Mouse (Mus musculus) liver, embryonic 12.5 days (tissue): ENCODE measurements around the gene Tnfsf10. TPM values are rescaled to one million over a fixed set of nuclear protein-coding genes. Genes with fewer than 3 reads are reported as not detected.
"Not testable (repeated sequence)": the region's sequence is repeated elsewhere in the genome, so short reads cannot be mapped to it uniquely, and the experiment has no call there.

Source experiments
- ATAC-seq: fragments of 200-750 bp; cut with Nextera tagmentation; 2 replicates; pipeline ENCODE4 v1.8.0; 2017; ENCODE audit warnings: moderate number of reproducible peaks, mild to moderate bottlenecking, moderate library complexity
- H3K27ac ChIP-seq: fragments of 300-500 bp; sonication (generic); 2 replicates; pipeline ENCODE4 v1.5.1; 2016; ENCODE audit warnings: mild to moderate bottlenecking
- H3K27me3 ChIP-seq: fragments of 300-500 bp; sonication (generic); replicated peaks from 2 replicates; pipeline ENCODE4 v1.6.1; 2016; ENCODE audit warnings: mild to moderate bottlenecking, moderate library complexity
- H3K36me3 ChIP-seq: fragments of 300-500 bp; sonication (generic); 2 replicates; pipeline ENCODE4 v1.6.1; 2016; ENCODE audit warnings: mild to moderate bottlenecking, moderate library complexity
- H3K4me1 ChIP-seq: fragments of 300-500 bp; sonication (generic); 2 replicates; pipeline ENCODE4 v1.6.1; 2016
- H3K4me2 ChIP-seq: fragments of 300-500 bp; sonication (generic); 2 replicates; pipeline ENCODE4 v1.6.1; 2016; ENCODE audit warnings: mild to moderate bottlenecking, moderate library complexity
- H3K4me3 ChIP-seq: fragments of 300-500 bp; sonication (generic); 2 replicates; pipeline ENCODE4 v1.5.1; 2016; ENCODE audit warnings: mild to moderate bottlenecking, moderate library complexity
- H3K9ac ChIP-seq: fragments of 300-500 bp; sonication (generic); 2 replicates; pipeline ENCODE4 v1.6.1; 2016; ENCODE audit warnings: mild to moderate bottlenecking, moderate library complexity
- H3K9me3 ChIP-seq: fragments of 300-500 bp; sonication (generic); replicated peaks from 2 replicates; pipeline ENCODE4 v1.6.1; 2016; ENCODE audit warnings: mild to moderate bottlenecking, moderate library complexity
- WGBS: fragments of 180-500 bp; shearing (Covaris S2); methylation state at CpG from one replicate; pipeline ENCODE4 v1.1.7; 2016; ENCODE audit not compliant: insufficient replicate concordance; 5-methylcytosine and 5-hydroxymethylcytosine counted together
- polyA plus RNA-seq: library from polyadenylated mRNA; unstranded; fragments of >200 nt; fragmentation: Nextera tagmentation; extraction: Ambion mirVana; gene quantifications from 2 replicates; pipeline ENCODE4 v1.2.1, GENCODE M21; 2016

Tnfsf10 gene
- 0.06 and 0.07 TPM in 2 replicates for polyA plus RNA-seq

DNA sequence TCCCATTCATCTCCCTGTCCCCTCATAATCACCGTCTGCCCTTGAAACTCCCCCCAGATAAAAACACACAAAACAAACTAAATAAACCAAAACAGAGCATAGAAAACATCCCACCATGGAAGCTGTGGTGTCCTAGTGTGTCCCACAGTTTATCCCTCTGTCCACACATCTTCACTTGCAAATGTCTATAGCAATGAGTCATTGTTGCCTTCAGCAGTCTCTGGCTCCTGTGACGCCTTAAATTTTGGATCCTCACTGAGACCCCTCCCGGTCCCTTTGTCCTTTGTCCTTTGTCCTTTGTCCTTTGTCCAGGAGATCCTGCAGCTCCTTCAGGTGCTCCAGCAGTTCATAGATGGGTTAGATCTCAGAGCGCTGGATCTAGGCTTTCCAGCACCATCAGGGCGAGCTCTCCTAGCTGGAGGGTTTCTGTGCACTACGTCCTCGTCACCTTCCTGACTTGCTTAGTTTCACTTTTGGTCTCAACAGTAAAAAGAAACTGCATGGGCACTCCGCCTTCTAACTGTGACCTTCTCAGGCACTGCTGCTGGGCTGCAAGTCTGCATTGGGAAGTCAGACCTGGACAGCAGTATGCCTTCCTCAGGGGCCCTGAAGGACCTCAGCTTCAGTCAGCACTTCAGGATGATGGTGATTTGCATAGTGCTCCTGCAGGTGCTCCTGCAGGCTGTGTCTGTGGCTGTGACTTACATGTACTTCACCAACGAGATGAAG is at the start of gene Tnfsf10:
TSS of gene Tnfsf10 (plus strand) at position 470 of the 729 bp plus-strand sequence.
- Histone ChIP-seq H3K4me3 (peak within 1 kb of the TSS; percentile 21), H3K27ac (no peak within 1 kb of the TSS), H3K36me3 (no peaks in the 10 kb centered on the region), H3K4me2 (peak within 1 kb of the TSS; percentile 45), H3K9me3 (no peaks in the 10 kb centered on the region), H3K9ac (no peak within 1 kb of the TSS), H3K27me3 (no peaks in the 10 kb centered on the region), H3K4me1 (no peaks in the 10 kb centered on the region)
- WGBS = 53% methylated on average over 9 of the region's 9 CpGs
- no peak for ATAC-seq

DNA sequence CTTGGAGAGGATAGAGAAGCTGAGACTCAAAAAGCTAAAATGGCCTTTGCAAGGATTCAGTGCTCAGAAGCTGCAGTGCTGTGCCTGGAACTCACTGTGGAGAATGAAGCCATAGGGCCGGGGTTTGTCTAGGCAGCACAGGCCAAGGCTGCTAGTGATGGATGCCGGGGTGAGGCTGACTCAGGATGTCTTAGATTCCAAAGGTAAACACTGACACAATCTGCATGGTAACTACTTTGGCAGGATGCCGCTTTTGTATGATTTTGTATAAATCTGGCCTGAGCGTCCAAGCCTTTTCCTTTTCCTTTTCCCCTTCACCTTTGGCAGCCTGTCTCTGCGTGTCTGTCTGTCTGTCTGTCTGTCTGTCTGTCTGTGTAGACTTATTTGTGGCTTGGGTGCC is 49.5 kb upstream of the Tnfsf10 start:
- Histone ChIP-seq H3K4me2 (no peak overlapping the region), H3K9ac (no peak overlapping the region), H3K4me3 (no peak overlapping the region), H3K36me3 (no peaks in the 10 kb centered on the region), H3K9me3 (no peaks in the 10 kb centered on the region), H3K27me3 (no peaks in the 10 kb centered on the region), H3K27ac (no peak overlapping the region), H3K4me1 (no peaks in the 10 kb centered on the region)
- WGBS = 74% methylated on average over 5 of the region's 5 CpGs
- ATAC-seq = no peak

DNA sequence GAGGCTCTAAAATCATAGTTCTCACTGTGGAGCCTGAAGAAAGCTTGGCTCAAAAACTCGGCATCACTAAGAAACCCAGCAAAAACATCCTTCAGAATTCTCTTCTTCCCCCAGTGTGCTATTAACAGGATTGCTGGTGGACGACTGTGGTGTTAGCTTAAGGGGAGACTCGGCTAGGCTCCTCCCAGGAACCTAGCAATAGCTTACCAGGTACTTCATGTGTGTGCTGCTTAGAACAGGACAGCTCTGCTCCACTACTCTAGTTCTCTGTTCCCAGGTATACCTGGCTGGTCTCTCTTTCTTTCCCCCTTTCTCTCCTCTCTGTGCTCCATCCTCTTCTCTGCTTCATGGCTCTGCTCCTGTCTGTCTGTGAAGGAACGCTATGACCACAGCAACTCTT is 48.9 kb upstream of the Tnfsf10 start:
- Histone ChIP-seq H3K9ac (no peak overlapping the region), H3K9me3 (no peaks in the 10 kb centered on the region), H3K27me3 (no peaks in the 10 kb centered on the region), H3K27ac (no peak overlapping the region), H3K36me3 (no peaks in the 10 kb centered on the region), H3K4me2 (no peak overlapping the region), H3K4me1 (no peaks in the 10 kb centered on the region), H3K4me3 (no peak overlapping the region)
- ATAC-seq = no peak
- 55% methylated on average over 4 of the region's 4 CpGs for WGBS

DNA sequence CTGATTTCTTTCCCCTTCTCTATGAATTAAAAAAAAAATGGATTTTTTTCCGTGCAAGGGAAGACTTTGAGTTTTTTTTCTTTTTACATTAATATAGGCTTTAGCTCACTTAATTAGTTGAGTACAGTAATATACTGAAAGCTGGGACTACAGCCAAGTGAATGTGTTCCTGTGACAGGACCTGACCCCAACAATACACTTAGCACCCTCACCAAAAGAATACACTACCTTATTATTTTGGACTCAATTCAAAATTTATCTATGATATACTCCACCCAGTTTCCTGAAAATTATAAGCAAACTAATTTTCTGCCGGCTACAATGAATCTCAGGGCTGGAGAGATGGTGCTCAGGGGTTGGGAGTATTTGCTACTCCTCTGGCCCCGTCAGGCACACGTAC is 47.7 kb upstream of the Tnfsf10 start:
- WGBS = 56% methylated on average over 4 of the region's 4 CpGs
- Histone ChIP-seq H3K9me3 (no peaks in the 10 kb centered on the region), H3K9ac (no peak overlapping the region), H3K4me3 (no peak overlapping the region), H3K27me3 (no peaks in the 10 kb centered on the region), H3K4me1 (no peaks in the 10 kb centered on the region), H3K27ac (no peak overlapping the region), H3K4me2 (no peak overlapping the region), H3K36me3 (no peaks in the 10 kb centered on the region)
- ATAC-seq = no peak

DNA sequence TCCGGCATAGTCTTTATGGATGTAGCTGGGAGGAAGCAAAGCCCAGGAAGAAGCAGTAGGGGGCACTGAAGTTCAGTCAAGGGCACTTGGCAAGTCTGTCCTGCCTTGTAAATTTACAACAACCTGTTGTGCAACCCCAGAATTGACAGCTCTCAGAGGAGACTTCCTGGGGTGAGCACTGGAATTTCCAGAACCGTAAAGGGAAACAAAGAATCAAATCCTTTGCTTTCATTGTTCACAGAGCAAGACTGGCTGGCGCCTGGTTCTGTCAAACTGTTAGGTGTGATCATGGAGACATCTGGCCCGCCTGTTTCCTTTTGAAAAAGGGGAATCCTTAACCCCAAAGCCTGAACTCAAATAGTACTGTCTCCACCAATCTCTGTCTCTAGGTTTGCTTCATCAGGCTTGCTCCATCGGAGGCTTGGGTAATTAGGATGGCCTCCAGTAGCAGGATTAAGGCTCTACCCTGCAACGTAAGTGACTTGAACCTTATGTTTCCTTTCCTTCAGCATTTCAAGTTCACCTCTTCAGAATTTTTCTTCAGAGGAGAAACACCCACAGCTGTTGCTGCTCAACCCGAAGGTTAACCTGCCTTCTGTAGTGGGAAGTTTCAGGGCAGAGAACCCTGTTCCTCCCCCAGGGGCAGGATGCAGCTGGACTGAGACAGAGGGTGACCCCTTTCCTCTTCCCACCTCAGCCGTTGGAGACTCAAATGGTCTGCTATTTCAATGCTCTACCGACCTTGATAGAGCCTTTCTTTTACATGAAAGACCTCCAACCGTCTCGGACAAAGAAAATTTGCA is 46.5 kb upstream of the Tnfsf10 start:
- Histone ChIP-seq H3K36me3 (no peaks in the 10 kb centered on the region), H3K4me1 (no peaks in the 10 kb centered on the region), H3K4me3 (no peak overlapping the region), H3K9me3 (no peaks in the 10 kb centered on the region), H3K4me2 (no peak overlapping the region), H3K9ac (no peak overlapping the region), H3K27me3 (no peaks in the 10 kb centered on the region), H3K27ac (no peak overlapping the region)
- 24% methylated on average over 11 of the region's 11 CpGs for WGBS
- ATAC-seq = 0 out of 2 replicates have a peak, but pooled peaks have one; percentile 27

DNA sequence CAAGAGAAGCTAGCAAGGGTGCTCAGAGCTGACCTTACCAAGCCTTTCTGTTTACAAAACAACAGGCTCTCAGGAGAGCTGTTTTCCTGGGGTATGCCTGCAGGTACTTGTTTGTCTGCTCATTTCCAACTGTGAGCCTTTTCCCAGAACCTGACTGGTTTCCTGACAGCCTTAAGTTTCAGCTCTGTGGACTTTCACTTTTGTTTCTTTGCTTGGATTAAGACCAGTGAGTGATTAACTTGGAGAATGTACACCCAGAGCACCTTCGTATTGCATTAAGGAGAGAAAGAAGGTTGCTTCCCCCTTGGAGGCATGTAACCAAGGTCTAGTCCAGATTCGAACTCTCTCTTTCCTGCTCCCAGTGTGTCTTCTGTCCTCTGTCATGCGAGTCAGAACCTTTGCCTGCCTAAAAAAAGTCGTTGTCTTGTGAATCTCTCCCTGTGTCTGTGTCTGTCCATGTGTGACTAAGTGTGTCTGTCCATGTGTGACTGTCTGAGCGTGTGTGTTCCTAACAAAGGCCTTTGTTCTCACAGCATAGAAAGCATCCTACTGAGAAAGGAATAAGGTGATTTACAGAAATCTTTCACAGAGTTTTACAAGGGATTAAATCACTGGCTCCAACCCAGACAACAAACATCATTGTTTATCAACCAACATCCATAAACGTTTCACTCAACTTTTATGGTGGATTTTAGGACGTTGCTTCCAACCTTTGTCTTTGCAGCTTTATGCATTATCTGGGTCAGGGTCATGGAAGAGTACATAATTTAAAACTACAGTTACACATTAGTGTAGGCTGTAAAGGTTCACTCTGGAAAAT is 43.7 kb upstream of the Tnfsf10 start:
- Histone ChIP-seq H3K4me1 (no peaks in the 10 kb centered on the region), H3K4me3 (no peak overlapping the region), H3K27me3 (no peaks in the 10 kb centered on the region), H3K27ac (no peak overlapping the region), H3K36me3 (no peaks in the 10 kb centered on the region), H3K4me2 (no peak overlapping the region), H3K9me3 (no peaks in the 10 kb centered on the region), H3K9ac (no peak overlapping the region)
- 46% methylated on average over 7 of the region's 7 CpGs for WGBS
- no peak for ATAC-seq

DNA sequence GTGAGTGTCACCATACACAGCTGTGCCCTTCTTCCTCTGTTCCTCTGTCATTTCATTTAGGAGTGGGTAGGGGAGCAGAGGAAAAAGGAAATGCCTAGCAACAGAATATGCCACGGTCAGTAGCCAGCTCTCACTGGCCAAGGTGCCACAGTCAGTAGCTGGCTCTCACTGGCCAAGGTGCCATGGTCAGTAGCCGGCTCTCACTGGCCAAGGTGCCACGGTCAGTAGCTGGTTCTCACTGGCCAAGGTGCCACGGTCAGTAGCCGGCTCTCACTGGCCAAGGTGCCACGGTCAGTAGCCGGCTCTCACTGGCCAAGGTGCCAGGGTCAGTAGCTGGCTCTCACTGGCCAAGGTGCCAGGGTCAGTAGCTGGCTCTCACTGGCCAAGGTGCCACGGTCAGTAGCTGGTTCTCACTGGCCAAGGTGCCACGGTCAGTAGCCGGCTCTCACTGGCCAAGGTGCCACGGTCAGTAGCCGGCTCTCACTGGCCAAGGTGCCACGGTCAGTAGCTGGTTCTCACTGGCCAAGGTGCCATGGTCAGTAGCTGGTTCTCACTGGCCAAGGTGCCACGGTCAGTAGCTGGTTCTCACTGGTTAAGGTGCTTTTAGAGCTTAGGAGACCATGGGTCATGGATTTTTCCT is 37.4 kb upstream of the Tnfsf10 start:
- 88% methylated on average over 14 of the region's 14 CpGs for WGBS

DNA sequence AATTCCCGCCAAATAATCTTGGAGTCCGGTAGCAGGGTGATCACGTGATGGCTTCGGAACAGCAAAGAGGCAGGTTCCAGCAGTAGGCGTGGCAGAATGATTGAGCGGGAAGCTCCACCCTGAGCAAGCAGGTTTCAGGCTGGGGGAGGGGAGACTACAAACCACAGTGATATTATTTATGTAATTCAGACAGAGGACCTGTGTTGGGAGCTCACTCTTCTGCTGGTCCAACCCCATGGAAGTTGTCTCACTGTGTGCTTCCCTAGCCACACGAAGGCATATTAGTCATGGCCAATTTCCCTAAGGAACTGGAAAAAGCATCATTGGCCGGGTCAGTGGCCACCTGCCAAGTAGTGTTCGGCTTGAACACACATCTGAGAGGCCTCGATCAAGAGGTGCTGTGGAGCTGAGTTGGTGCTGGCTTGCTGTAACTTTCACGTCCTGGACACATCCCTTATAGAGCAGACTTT is 36.5 kb upstream of the Tnfsf10 start:
- Histone ChIP-seq H3K27ac (no peak overlapping the region; the same call in 1 of the 2 replicates), H3K27me3 (no peaks in the 10 kb centered on the region), H3K4me3 (no peak overlapping the region), H3K4me2 (peak overlapping the region; percentile 44), H3K9ac (no peak overlapping the region), H3K9me3 (no peaks in the 10 kb centered on the region), H3K36me3 (no peaks in the 10 kb centered on the region), H3K4me1 (peaks cover 26% of the 10 kb centered on the region)
- ATAC-seq = peak; percentile 62
- 33% methylated on average over 11 of the region's 11 CpGs for WGBS

More for the DNA sequence above, 37.4 kb upstream of the Tnfsf10 start:
- not testable (repeated sequence) for H3K9ac ChIP-seq, H3K27me3 ChIP-seq, H3K36me3 ChIP-seq, H3K9me3 ChIP-seq, H3K4me2 ChIP-seq, H3K4me3 ChIP-seq, H3K27ac ChIP-seq, ATAC-seq
- peaks cover 21% of the 10 kb centered on the region for H3K4me1 ChIP-seq

DNA sequence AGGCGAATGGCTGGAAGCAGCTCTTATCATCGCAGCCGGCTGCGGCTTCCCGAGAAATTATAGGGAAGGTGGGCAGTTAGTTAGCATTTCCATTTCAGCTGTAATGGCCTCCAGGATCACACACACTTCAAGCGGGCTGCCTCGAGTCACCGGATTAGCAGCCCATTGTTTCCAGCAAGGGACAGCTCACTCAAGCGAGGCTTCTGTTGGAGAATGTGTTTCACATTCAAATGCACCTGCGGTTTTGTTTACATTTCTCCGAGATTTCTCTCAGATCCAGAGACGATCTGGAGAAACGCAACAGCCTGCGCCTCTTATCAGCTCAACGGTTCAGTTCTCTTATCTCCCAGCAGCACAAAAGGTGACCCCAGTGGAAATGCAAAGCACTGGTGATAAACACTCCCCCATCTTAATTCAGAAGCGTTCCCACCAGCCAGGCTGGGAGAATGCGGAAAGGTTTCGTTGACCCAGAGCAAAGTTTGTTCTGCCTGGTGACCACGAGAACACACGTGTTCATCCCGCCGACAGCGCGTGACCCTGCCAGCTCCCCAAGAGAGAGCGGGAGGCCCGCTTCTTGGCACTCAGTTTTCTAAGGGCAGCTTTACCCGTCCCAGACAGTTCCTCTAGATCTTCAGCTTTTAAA is 33.6 kb upstream of the Tnfsf10 start:
- Histone ChIP-seq H3K27me3 (no peaks in the 10 kb centered on the region), H3K4me1 (peaks cover 26% of the 10 kb centered on the region), H3K27ac (no peak overlapping the region), H3K9ac (peak overlapping the region; percentile 23; the same call in 1 of the 2 replicates), H3K4me3 (peak overlapping the region; percentile 35), H3K9me3 (no peaks in the 10 kb centered on the region), H3K4me2 (peak overlapping the region; percentile 66), H3K36me3 (no peaks in the 10 kb centered on the region)
- WGBS = 5% methylated on average over 27 of the region's 27 CpGs
- ATAC-seq = peak; percentile 58; the same call in 1 of the 2 replicates

DNA sequence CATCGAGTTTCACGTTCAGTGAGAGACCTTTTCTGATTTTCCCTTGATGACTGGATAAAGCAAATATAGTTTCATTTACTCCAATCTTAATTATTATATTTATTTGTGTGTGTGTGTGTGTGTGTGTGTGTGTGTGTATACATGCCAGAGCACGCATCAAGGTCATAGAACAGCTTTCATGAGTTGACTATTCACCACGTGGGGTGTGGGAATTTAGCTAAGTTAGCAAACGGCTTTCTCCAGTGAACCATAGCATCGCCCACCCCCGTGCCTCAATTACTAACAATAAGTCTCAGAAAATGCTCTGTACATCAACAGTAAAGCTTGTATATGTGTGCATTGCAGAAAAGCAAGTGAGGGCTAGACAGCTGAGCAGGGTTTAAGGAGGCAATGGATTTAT is 33.0 kb upstream of the Tnfsf10 start:
- Histone ChIP-seq H3K9ac (no peak overlapping the region), H3K4me2 (peak overlapping the region; percentile 66), H3K27ac (no peak overlapping the region), H3K4me3 (no peak overlapping the region), H3K9me3 (no peaks in the 10 kb centered on the region), H3K4me1 (peaks cover 26% of the 10 kb centered on the region), H3K27me3 (no peaks in the 10 kb centered on the region), H3K36me3 (no peaks in the 10 kb centered on the region)
- WGBS = 60% methylated on average over 7 of the region's 7 CpGs
- no peak for ATAC-seq

DNA sequence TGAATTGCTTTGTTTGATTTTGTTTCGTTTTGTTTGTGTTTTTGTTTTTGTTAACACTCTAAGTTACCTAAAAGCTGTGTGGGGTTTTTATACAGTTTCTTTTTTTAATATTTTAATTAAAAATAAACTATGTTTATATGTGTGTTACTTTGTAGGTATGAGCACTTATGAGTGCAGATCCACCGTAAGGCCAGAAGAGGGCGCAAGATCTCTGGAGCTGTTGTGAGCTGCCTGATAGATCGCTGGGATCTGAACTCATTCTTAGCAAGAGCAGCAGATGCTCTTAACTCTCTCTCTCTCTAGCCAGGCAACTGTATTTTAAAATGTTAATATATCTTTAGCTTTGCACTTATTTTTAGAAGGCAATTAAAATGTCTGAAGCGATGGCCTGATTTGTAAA is 32.6 kb upstream of the Tnfsf10 start:
- 81% methylated on average over 5 of the region's 5 CpGs for WGBS
- Histone ChIP-seq H3K27ac (no peak overlapping the region), H3K9ac (no peak overlapping the region), H3K36me3 (no peaks in the 10 kb centered on the region), H3K4me1 (peaks cover 26% of the 10 kb centered on the region), H3K9me3 (no peaks in the 10 kb centered on the region), H3K4me3 (no peak overlapping the region), H3K4me2 (no peak overlapping the region), H3K27me3 (no peaks in the 10 kb centered on the region)
- ATAC-seq = no peak
